Mouse (Mus musculus): ENCODE data around the gene Gm10577.

GRCm38 (mm10) chr4:100992086-100992485 is 28.4 kb downstream of the Gm10577 start:
- TF ChIP-seq CTCF (IDR thresholded peaks at IDR 0.05; ENCODE audit: insufficient read depth, low read depth, low read length): no peak
- no peak for TF ChIP-seq POLR2A (IDR thresholded peaks at IDR 0.05; ENCODE audit: insufficient read depth, low read depth, low read length)

All from olfactory bulb, adult 2 months (tissue).